Mouse (Mus musculus): ENCODE results near the gene Coro2b. TPM values are rescaled to one million over a fixed set of nuclear protein-coding genes. Genes with fewer than 3 reads are reported as not detected.

Coro2b gene
- polyA plus RNA-seq, 1 experiment from 2014 or later, result 26.2 TPM

DNA sequence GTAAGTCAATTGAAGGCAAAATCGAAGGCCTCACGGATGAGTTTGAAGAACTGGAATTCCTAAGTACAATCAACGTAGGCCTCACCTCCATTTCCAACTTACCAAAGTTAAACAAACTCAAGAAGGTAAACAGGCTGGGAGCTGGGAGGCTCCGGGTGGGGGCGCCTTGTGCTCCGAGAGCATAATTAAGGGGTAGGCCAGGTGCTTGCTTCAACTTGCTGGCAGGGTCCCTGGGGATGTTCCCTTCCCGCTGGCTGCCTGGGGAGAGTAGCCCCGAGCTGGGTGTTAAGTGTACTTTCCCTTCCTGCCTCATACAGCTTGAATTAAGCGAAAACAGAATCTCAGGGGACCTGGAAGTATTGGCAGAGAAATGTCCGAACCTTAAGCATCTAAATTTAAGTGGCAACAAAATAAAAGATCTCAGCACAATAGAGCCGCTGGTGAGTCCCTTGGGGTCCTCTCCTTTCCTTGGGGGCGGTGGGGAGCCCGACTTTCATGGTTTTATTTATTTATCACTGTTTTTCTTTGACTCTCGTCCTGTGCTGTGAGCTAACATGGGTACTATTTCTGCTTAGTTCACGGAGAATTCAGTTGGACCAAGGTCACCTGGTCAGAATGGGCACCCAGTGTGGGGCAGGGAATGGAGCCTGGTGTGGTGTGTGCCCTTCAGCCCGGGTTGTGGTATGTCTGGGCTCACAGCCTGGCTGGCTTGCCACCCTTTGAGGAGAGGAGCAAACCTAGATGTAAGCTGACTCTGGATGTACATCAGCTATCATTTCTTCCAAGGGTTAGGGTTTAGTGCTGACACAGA lies 164.9 kb downstream of the Coro2b start:
- Histone ChIP-seq H3K36me3 (ENCODE audit: insufficient read depth) (peaks cover 57% of the 10 kb centered on the region), H3K27ac (ENCODE audit: low read depth) (no peak overlapping the region), H3K9me3 (ENCODE audit: low read depth, low read length) (no peaks in the 10 kb centered on the region), H3K9ac (no peak overlapping the region), H3K4me3 (ENCODE audit: low read depth, low read length) (no peak overlapping the region), H3K27me3 (ENCODE audit: insufficient read depth, low read length) (no peaks in the 10 kb centered on the region), H3K4me2 (no peak overlapping the region), H3K4me1 (ENCODE audit: insufficient read depth) (peaks cover 39% of the 10 kb centered on the region; the same call in 1 of the 2 replicates)
- WGBS, result 56% methylated on average over 16 of the region's 16 CpGs
- no peak for TF ChIP-seq CTCF (IDR thresholded peaks at IDR 0.05; ENCODE audit: low read depth)
- DNase-seq (peak; percentile 32), ATAC-seq (ENCODE audit: insufficient read depth) (no peak)

DNA sequence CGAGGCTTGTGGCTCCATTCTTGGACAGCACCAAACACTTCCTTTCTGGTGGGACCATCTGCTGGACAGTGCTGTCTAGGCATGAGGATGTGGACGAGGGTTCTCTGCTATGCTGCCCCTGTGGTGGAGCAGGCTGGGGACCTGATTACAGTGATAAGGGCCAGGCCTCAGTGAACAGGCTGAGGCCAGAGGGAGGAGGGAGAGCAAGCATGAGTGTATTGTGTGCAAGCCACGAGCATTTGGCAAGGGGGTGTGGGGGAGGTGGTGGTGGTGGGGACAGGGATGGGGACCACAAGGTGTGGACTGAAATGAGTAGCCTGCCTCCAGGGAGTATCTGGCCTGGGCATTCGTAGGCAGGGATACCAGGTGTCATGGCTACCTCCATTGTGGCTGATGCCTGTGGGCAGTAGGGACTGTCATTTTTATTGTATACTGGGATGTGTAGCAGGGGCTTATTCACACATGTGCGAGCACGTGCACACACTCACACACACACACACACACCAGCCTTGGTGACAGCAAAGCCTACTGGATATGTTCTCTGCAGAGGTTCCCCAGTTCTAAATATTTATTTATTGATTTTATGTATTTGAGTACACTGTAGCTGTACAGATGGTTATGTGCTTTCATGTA lies 166.1 kb downstream of the Coro2b start:
- H3K36me3 ChIP-seq (ENCODE audit: insufficient read depth), result peaks cover 45% of the 10 kb centered on the region
- H3K4me3 ChIP-seq (ENCODE audit: low read depth, low read length), result no peak overlapping the region
- no peak overlapping the region for H3K27ac ChIP-seq (ENCODE audit: low read depth)
- 63% methylated on average over 6 of the region's 6 CpGs for WGBS
- peaks cover 51% of the 10 kb centered on the region; the same call in 1 of the 2 replicates for H3K4me1 ChIP-seq (ENCODE audit: insufficient read depth)
- no peak overlapping the region for H3K4me2 ChIP-seq
- ATAC-seq (ENCODE audit: insufficient read depth) (no peak), DNase-seq (no peak)
- no peaks in the 10 kb centered on the region for H3K9me3 ChIP-seq (ENCODE audit: low read depth, low read length)
- TF ChIP-seq CTCF (IDR thresholded peaks at IDR 0.05; ENCODE audit: low read depth), result no peak
- no peaks in the 10 kb centered on the region for H3K27me3 ChIP-seq (ENCODE audit: insufficient read depth, low read length)
- no peak overlapping the region for H3K9ac ChIP-seq

DNA sequence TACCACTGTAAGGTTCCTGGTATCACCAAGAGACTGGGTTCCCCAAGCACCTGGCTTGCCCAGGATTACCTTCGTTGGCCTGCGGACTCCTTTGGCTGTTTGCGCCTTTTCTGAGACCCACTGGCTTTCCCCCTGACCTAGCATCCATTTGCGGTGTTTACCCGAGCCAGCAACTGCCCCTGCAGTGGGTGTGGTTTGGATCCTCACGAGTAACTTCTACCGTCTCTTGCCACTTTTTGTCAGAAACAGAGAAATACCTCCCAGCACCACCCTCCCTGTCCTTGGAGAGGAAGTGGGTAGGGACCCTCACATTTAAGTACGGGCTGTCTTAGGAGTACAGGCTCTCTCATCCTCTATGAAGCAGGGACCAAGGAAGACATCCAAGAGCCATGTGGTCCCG lies 166.7 kb downstream of the Coro2b start:
- Histone ChIP-seq H3K4me1 (ENCODE audit: insufficient read depth) (peaks cover 57% of the 10 kb centered on the region), H3K9ac (no peak overlapping the region), H3K27ac (ENCODE audit: low read depth) (no peak overlapping the region), H3K9me3 (ENCODE audit: low read depth, low read length) (no peaks in the 10 kb centered on the region), H3K4me2 (no peak overlapping the region), H3K27me3 (ENCODE audit: insufficient read depth, low read length) (no peaks in the 10 kb centered on the region), H3K36me3 (ENCODE audit: insufficient read depth) (peaks cover 40% of the 10 kb centered on the region), H3K4me3 (ENCODE audit: low read depth, low read length) (no peak overlapping the region)
- DNase-seq (no peak), ATAC-seq (ENCODE audit: insufficient read depth) (no peak)
- 64% methylated on average over 9 of the region's 9 CpGs for WGBS
- no peak for TF ChIP-seq CTCF (IDR thresholded peaks at IDR 0.05; ENCODE audit: low read depth)

Other genes starting within 250 kb of the Coro2b start
- gene Anp32a, start 195.8 kb downstream of the Coro2b start, polyA plus RNA-seq (2014; fragmentation: Nextera tagmentation; extraction: Ambion mirVana), result 134 and 135 TPM in 2 replicates
- gene Itga11, start 140.8 kb upstream of the Coro2b start, polyA plus RNA-seq (2014; fragmentation: Nextera tagmentation; extraction: Ambion mirVana), result 0.49 and 0.51 TPM in 2 replicates